Mouse (Mus musculus) kidney, adult 2 months (tissue): ENCODE results near the gene Dync2li1.

ENCODE experiments used
- CTCF ChIP-seq: fragments of 200-500 bp; conservative IDR thresholded peaks from 2 replicates; pipeline ENCODE4 v1.5.1; 2011; ENCODE audit warnings: low read depth, mild to moderate bottlenecking, control low read depth, low read length, moderate library complexity, mixed read lengths; ENCODE audit not compliant: insufficient read depth, insufficient read length
- POLR2A ChIP-seq: fragments of 200-500 bp; IDR thresholded peaks from one replicate; pipeline ENCODE4 v1.6.1; 2011; ENCODE audit warnings: low read depth, low read length, control low read depth

GRCm38 (mm10) chr17:84650302-84651017 is 24.2 kb downstream of the Dync2li1 start:
- TF ChIP-seq POLR2A = no peak
- no peak for TF ChIP-seq CTCF
